Mouse (Mus musculus): ENCODE data around the gene Ccdc47.

The Ccdc47 gene

DNA sequence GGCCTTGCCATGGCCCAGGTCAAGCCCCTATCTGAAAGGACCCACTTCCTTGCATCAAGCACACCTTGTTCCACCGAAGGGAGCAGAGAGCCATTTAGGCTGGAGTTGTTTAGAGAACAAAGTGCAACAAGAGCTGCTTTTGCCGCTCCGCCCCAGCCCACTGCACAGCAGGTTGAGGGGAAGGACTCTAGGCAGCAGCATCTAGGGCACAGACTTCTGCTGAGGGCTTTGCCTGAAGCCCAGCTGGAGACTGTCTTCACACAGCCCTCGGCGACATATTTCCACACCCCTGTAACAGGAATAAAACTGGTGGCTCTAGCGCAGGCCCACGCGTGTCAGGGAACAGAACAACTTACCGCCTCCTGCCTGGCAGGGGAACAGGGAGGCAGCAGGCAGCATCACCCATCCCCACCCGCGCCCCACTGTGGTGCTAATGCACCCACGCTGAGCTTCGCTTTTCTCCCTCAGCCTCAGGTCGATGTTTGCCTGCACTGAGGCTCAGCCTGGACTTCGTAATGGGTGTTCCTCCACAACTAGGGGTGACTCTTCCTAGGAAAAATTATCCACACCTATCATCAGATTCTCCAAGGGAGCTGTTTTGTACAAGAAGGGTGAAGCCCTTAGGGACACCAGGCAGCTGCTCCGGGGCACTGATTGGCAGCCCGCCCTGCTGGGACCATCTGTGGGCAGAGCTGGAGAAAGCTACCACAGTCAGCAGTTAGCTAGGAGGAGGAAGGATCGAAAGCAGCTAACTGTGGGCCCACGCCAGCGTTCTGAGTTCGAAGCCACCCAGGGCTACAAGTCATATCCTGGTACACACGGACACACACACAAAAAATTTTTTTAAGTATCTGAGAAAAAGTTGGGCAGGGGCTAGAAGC is 55.1 kb downstream of the Ccdc47 start, which contains the start of the genes Gm10840 and Limd2:
Gene Gm10840, plus strand, starts transcription at position 10 of the 881 bp plus-strand sequence.
Gene Limd2, minus strand, starts transcription at position 20 of the 881 bp plus-strand sequence.
- DNase-seq (ENCODE audit: low read depth, low spot score) = peak; percentile 43

DNA sequence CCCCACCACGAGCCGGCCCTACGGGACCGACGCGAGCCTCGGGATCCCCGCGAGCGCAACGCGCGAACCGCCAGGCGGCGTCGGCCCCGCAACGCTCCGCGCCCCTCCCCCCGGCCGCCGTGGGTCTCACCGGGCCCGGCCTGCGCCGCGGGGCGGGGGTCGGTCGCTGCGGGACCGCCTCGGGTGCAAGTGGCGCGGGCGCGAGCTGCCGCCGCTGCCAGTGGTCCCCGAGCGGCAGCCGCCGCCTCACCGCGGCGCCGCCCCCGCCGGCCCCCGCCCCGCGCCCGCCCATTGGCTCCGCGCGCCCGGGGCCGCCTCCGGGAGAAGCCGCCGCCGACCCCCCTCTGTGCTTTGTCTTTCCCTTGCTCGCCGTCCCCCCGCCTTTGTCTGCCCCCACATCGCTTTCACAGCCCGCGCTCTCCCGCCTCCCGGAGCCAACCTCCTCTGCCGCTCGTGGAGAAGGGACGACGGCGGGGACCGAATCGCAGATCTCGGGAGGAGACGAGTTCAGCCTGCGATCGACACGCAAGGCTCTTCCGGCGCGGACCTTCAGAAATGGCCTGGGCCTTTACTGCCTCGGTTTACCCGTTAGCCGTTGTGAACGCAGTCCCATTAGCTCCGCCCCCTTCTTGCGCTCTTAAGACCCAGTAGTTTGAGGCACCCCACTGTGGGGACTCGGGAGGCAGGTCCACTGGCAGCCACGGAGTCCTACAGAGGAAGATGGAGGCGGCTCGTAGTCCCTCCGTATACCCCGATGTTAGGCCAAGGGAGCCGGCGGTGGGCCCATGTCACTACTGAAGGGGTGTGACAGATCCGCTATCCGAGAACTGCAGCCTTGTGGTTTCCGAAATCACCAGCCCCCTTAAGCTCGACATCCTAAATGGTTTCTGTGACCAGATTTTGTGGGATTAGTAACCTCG is 56.0 kb downstream of the Ccdc47 start:
- peak; percentile 67 for DNase-seq (ENCODE audit: low read depth, low spot score)

DNA sequence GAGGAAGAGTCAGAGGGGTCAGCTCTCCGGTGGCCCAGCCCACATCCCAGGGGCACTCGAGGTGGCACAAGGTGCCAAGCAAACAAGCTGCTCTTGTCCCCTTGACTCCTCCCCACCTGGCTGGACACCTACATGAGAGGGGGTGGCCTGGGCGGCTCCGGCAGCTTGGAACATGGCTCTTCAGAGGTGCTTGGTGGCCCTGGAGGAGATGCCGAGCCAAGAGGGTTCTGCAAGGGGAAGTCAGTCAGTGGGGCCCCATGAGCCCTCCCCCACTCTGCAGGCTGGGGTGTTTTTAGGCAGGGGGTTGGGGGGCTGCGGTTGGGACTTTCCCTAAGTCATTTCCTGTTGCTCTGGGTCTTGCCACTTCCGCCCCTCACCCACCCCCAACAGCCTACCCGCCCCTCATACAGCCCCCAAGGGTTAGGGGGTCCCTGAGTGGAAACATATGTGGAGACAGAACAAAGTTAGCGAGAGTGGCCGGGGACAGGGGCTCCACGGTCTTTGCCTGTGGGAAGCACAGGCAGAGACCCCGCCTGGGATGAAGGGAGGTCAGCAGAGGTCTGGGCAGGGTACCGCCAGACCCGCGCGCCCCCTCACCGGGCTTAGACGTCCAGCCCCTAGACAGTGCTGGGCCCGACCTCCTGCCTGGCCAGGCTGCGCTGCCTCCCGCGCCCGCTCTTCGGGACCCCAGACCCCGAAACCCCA is 56.8 kb downstream of the Ccdc47 start:
- DNase-seq (ENCODE audit: low read depth, low spot score) = peak; percentile 35

DNA sequence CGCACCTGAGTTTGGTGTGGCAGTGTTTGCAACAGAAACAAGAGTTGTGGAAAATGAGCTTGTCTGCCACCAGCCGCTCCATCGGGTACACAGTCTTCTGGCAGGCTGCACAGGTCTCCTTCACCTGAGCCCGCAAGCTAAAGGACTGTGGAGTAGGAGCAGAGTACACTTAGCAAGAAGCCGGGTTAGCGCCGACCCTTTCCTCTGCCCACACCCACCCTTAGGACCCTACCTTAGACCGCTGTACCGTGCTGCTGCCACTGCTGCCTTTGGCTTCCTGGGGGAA is 57.3 kb downstream of the Ccdc47 start:
- DNase-seq (ENCODE audit: low read depth, low spot score) = no peak

DNA sequence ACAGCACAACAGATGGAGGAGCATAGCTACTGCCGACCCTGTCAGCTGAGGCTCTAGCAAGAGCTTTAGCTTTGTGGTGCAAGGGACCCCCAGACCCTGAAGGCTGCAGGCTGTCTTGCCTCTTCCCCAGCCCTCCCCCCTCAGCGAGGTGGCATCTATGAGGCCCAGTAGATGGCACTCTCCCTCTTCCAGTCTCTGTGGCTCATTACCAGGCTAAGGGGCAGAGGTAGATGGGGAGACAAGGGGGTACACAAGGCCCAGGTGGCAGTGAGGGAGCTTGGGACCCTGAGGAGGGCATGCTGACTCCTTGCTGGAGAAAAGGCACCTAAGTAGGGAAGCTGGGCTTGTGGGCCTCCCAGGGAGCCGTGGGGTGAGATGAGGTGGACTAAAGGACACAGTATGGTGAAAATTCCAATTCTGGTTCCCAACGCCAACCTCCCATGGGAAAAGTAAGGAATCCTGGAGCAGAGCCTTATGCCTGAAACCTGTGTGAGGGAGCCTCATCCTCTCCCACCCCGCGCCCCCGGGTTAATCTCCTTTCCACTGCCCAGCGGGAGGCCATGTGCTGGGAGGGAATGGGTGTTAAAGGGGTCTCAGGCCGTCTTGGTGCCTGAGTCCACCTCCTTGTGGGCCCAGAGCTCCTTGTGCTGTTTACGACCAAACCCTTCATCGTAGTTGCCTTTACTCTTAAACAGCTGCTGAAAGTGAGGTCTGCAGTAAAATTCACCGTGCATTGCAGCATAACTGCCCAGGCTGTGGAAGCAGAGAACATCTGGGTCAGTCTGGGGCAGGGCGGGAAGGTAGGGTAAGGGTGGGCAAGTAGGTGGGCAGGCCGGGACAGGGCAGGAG is 57.8 kb downstream of the Ccdc47 start:
- no peak for DNase-seq (ENCODE audit: low read depth, low spot score)

DNA sequence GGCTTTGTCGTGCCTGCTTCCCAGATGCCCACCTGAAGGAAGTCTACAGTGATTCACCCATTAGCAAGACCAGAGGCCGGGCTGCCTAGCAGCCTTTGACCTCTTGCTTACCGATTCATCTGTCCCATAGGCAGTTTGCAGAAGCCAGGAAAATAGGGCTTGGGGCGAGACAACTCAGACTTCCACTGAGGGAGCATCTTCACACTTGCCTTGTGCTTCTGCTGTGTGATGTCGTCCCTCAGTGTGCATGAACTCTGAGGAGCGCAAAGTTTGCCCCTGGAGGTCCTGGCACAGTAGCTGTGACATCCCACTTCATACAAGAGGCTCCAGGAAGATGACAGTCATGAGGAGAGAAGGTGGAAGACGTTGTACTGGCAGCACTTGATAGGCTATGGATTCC is 59.0 kb downstream of the Ccdc47 start:
- no peak for DNase-seq (ENCODE audit: low read depth, low spot score)

DNA sequence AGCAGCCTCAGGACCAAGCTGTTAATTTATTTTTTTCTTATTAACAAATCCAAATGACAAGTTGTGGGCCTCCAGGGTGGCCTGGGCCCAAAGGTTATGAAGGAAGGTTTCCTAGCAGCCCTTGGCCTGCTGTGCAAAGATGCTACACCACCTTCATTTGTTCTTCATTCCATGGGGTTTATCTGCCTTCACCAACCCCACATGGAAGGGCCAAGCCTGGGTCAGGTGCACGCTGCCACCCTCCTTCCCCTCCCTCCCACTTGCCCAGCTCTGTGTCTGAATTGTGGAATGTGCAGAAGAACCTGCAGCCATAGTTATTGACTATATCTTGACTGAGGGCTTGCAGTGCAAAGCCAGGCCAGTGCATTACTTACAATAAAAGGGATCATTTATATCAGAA is 59.9 kb downstream of the Ccdc47 start:
- no peak for DNase-seq (ENCODE audit: low read depth, low spot score)

DNA sequence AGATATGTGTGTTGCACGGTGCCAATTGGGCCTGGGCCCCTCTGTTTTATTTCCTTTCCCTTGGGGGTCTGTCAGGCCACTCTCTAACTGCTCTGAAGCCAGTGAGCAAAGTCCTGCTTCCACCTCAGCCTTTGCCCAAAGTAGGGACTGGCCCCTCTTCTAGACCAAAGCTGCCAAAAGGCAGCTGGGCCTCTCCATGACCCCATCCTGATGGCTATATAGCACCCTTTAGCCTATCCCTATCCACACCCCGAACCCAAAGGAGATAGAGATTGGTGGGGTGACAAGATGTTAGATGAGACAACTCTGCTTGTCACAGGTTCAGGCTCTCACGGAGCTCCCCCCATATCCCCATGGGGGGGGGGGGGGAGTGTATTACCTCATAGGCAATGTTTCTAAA is 60.4 kb downstream of the Ccdc47 start:
- DNase-seq (ENCODE audit: low read depth, low spot score) = no peak

DNA sequence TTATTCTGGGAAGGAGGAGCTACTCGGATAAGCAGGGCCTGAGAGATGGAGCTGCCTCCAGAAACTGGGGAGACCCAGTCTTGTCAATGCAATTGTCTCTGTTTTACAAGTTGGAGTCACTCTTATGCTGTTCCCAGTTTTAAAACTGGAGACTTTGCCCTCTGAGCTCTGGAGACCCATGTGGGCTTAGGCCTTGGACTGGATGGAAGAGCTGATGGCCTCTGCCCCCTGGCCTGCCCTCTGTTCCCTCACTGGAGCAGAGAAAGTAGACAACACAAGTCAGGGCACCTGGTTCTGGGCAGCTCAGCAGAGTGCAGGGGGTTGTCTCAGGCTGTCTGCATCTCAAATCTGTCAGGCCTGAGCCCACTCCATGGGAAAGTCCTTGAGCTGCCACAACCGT is 61.4 kb downstream of the Ccdc47 start:
- no peak for DNase-seq (ENCODE audit: low read depth, low spot score)

DNA sequence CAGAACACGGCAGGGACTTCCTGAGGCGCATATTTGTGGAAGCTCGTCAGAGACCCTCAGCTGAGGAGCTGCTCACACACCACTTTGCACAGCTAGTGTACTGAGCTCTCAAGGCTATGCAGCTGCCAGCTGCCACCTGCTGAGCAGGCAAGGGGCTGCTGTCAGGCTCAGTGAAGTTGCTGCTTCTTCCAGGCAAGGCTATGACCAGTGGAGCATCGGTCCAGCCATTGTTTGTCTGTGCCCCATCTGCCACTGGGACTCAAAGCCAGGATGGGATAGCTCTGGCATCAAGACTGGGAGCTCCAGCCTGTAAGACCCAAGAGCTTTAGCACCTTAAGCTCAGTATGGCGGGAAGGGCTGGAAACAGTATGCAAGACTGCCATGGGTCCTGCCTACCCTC is 62.1 kb downstream of the Ccdc47 start:
- no peak for DNase-seq (ENCODE audit: low read depth, low spot score)

DNA sequence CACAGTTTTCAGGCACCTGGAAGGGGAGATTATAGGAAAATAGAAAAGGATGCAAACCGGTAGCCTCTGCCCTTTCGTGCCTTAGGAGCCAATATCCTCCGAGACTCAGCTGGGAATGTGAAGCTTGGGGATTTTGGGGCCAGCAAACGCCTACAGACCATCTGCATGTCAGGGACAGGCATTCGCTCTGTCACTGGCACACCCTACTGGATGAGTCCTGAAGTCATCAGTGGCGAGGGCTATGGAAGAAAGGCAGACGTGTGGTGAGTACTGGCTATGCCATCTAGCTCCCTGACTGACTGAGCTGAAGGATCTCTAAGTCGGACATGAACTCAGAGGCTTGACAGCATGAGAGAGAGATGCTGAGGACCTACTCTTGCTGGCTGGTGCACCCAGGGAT is 64.0 kb downstream of the Ccdc47 start:
- DNase-seq (ENCODE audit: low read depth, low spot score) = no peak

DNA sequence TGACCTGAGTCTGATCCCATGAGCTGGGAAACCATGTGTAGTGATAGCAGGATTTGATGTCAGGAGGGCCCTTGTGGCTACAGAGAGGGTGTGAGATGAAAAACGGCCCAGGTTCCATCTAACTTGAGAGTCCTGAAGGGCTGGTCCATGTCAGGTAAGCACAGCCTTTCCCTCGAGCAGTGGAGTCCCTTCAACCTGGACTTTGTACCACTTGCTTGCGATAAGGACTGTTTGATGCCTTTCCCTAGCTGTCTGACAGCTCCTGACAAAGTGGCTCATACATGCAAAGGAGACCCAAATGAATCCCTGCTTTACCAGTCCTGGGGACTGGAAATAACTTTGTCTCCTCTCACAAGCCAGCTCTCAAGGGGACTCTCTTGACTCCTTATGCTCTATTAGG is 64.9 kb downstream of the Ccdc47 start:
- no peak for DNase-seq (ENCODE audit: low read depth, low spot score)
